Mouse (Mus musculus) heart, adult 9 months (tissue): Measurements from ENCODE around the gene Tnfsf11.
A peak's percentile ranks its signal among the peaks of the same experiment; 100 is the strongest.

Experiments used
- DNase-seq, 2 experiments: peaks; one replicate each; pipeline ENCODE4 v3.0.0; 2022; ENCODE audit warnings: low spot score in 2 of 2

Gene Tnfsf11

GRCm38 (mm10) chr14:78287906-78288800 lies 19.7 kb downstream of the Tnfsf11 start:
- DNase-seq: peak; percentile 32 to 38

GRCm38 (mm10) chr14:78286011-78286548 lies 21.8 kb downstream of the Tnfsf11 start:
- DNase-seq: no peak

- DNase-seq: no peak
Observed at GRCm38 (mm10) chr14:78282490-78282889, 25.4 kb downstream of the Tnfsf11 start.

- DNase-seq: no peak
Observed at GRCm38 (mm10) chr14:78276395-78276930, 31.4 kb downstream of the Tnfsf11 start.

GRCm38 (mm10) chr14:78274851-78275250 lies 33.0 kb downstream of the Tnfsf11 start:
- DNase-seq: no peak

GRCm38 (mm10) chr14:78274146-78274545 lies 33.7 kb downstream of the Tnfsf11 start:
- no peak for DNase-seq

- DNase-seq: no peak
Observed at GRCm38 (mm10) chr14:78273571-78273970, 34.3 kb downstream of the Tnfsf11 start.

GRCm38 (mm10) chr14:78264876-78265275 lies 43.0 kb downstream of the Tnfsf11 start:
- no peak for DNase-seq

- DNase-seq: no peak
Observed at GRCm38 (mm10) chr14:78262596-78262995, 45.2 kb downstream of the Tnfsf11 start.

GRCm38 (mm10) chr14:78261246-78261645 lies 46.6 kb downstream of the Tnfsf11 start:
- no peak for DNase-seq

GRCm38 (mm10) chr14:78254017-78254416 lies 53.8 kb downstream of the Tnfsf11 start:
- no peak for DNase-seq

- DNase-seq: no peak
Observed at GRCm38 (mm10) chr14:78246601-78247000, 61.2 kb downstream of the Tnfsf11 start.

- no peak for DNase-seq
Observed at GRCm38 (mm10) chr14:78244811-78245210, 63.0 kb downstream of the Tnfsf11 start.

- DNase-seq: no peak
Observed at GRCm38 (mm10) chr14:78239346-78239745, 68.5 kb downstream of the Tnfsf11 start.

- no peak for DNase-seq
Observed at GRCm38 (mm10) chr14:78237238-78237637, 70.6 kb downstream of the Tnfsf11 start.

GRCm38 (mm10) chr14:78236144-78236543 lies 71.7 kb downstream of the Tnfsf11 start:
- peak; percentile 5 to 6 for DNase-seq

GRCm38 (mm10) chr14:78235296-78235695 lies 72.5 kb downstream of the Tnfsf11 start:
- no peak for DNase-seq

GRCm38 (mm10) chr14:78229012-78229411 lies 78.8 kb downstream of the Tnfsf11 start:
- DNase-seq: no peak
